In the genomic region with DNA sequence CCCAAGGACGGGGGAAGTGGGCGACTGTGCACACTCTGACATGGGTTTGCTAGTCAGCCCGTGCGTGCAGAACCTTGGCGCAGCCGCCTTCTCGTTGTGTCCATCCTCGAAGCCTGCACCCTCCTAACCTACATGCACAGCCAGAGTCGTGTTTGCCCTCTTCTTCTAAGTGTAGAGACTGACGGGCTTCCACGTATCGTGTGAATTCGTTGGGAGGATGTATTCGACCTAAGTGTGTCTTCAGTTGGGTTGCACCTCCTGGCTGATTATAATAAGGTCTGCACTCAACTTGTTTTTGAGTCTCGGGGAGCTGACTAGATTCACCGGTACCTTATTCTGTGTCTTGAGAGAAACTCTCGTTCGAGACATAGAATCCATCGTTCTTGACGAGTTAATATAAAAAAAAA, we compare ENCODE assay signal across 8 mouse cellular contexts. TPM values are rescaled to one million over a fixed set of nuclear protein-coding genes. Genes with fewer than 3 reads are reported as not detected.
DNase-seq lines count a peak whose midpoint lies in the region; ATAC-seq and TF ChIP-seq lines count a peak whose summit lies in the region.

No protein-coding gene starts in this region.

- no peak for ATAC-seq in embryonic facial prominence, embryonic 13.5 days (ENCODE audit: insufficient number of reproducible peaks, insufficient read depth, low FRiP score, low TSS enrichment, low read depth)
- no peak; the same call in 1 of the 2 replicates for ATAC-seq in intestine, postnatal 0 days
- peak; percentile 73; the same call in 1 of the 2 replicates for ATAC-seq in neural tube, embryonic 13.5 days (ENCODE audit: low read depth)

- no peaks in the 10 kb centered on the region for H3K9me3 ChIP-seq in embryonic facial prominence, embryonic 13.5 days
- H3K9me3 ChIP-seq in intestine, postnatal 0 days (ENCODE audit: control insufficient read depth) = no peaks in the 10 kb centered on the region
- no peaks in the 10 kb centered on the region for H3K9me3 ChIP-seq in neural tube, embryonic 13.5 days

- H3K9ac ChIP-seq in embryonic facial prominence, embryonic 13.5 days = peak overlapping the region; percentile 98
- H3K9ac ChIP-seq in intestine, postnatal 0 days (ENCODE audit: low read depth, low read length) = peak overlapping the region; percentile 67
- H3K9ac ChIP-seq in neural tube, embryonic 13.5 days = peak overlapping the region; percentile 98

- no peak for DNase-seq in lung, adult 2 months
- DNase-seq in lung, adult 18-20 months = no peak
- no peak for DNase-seq in thymus, postnatal 36 days
- no peak for DNase-seq in spleen, adult 18-20 months
- no peak for DNase-seq in spleen, adult 12 weeks (ENCODE audit: low spot score)

- peak overlapping the region; percentile 80 for H3K4me2 ChIP-seq in embryonic facial prominence, embryonic 13.5 days
- peak overlapping the region; percentile 67 for H3K4me2 ChIP-seq in intestine, postnatal 0 days (replicated peaks; ENCODE audit: low read depth)
- peak overlapping the region; percentile 74 for H3K4me2 ChIP-seq in neural tube, embryonic 13.5 days

- WGBS in lung, adult 2 months = 2% methylated on average over 20 of the region's 20 CpGs
- WGBS in embryonic facial prominence, embryonic 13.5 days = 11% methylated on average over 20 of the region's 20 CpGs
- 4% methylated on average over 20 of the region's 20 CpGs for WGBS in intestine, postnatal 0 days
- 10% methylated on average over 20 of the region's 20 CpGs for WGBS in neural tube, embryonic 13.5 days

- no peaks in the 10 kb centered on the region for H3K36me3 ChIP-seq in embryonic facial prominence, embryonic 13.5 days
- H3K36me3 ChIP-seq in intestine, postnatal 0 days (ENCODE audit: control insufficient read depth, insufficient read depth) = no peaks in the 10 kb centered on the region
- H3K36me3 ChIP-seq in neural tube, embryonic 13.5 days = no peaks in the 10 kb centered on the region

- H3K27me3 ChIP-seq in embryonic facial prominence, embryonic 13.5 days = no peaks in the 10 kb centered on the region
- H3K27me3 ChIP-seq in intestine, postnatal 0 days (replicated peaks; ENCODE audit: control insufficient read depth, insufficient read depth, low read length) = no peaks in the 10 kb centered on the region
- no peaks in the 10 kb centered on the region for H3K27me3 ChIP-seq in neural tube, embryonic 13.5 days

- no peak for TF ChIP-seq POLR2A in lung, adult 2 months (IDR thresholded peaks at IDR 0.05; ENCODE audit: borderline replicate concordance, extremely low read depth, low read depth, low read length)

- no peak for TF ChIP-seq CTCF in lung, adult 2 months (IDR thresholded peaks at IDR 0.05; ENCODE audit: insufficient read depth, low read length)
- no peak for TF ChIP-seq CTCF in intestine, postnatal 0 days (IDR thresholded peaks at IDR 0.05; ENCODE audit: low read depth)

- peaks cover 18% of the 10 kb centered on the region for H3K4me1 ChIP-seq in lung, adult 2 months (ENCODE audit: control insufficient read depth, insufficient read depth, low read length)
- peaks cover 29% of the 10 kb centered on the region for H3K4me1 ChIP-seq in embryonic facial prominence, embryonic 13.5 days
- H3K4me1 ChIP-seq in intestine, postnatal 0 days (replicated peaks; ENCODE audit: control insufficient read depth, insufficient read depth, low read length) = peaks cover 18% of the 10 kb centered on the region
- H3K4me1 ChIP-seq in neural tube, embryonic 13.5 days (replicated peaks) = peaks cover 36% of the 10 kb centered on the region

- peak overlapping the region; percentile 99 for H3K27ac ChIP-seq in embryonic facial prominence, embryonic 13.5 days
- peak overlapping the region; percentile 83 for H3K27ac ChIP-seq in intestine, postnatal 0 days (ENCODE audit: low read depth, low read length)
- peak overlapping the region; percentile 99 for H3K27ac ChIP-seq in neural tube, embryonic 13.5 days (replicated peaks)

- H3K4me3 ChIP-seq in lung, adult 2 months (replicated peaks; ENCODE audit: extremely low read depth, low read depth, low read length) = peak overlapping the region; percentile 98
- peak overlapping the region; percentile 70 for H3K4me3 ChIP-seq in embryonic facial prominence, embryonic 13.5 days
- peak overlapping the region; percentile 47 for H3K4me3 ChIP-seq in intestine, postnatal 0 days (ENCODE audit: low read depth, low read length)
- peak overlapping the region; percentile 66 for H3K4me3 ChIP-seq in neural tube, embryonic 13.5 days

RNA-seq across cellular contexts. Expression of gene Ptma, which starts 38.6 kb away (rescaled TPM):
- 751 and 980 TPM in 2 replicates for polyA plus RNA-seq in lung, adult 2 months (2012; rRNA removed)
- 3,278 and 3,456 TPM in 2 replicates for polyA plus RNA-seq in embryonic facial prominence, embryonic 13.5 days (2015; fragmentation: Nextera tagmentation; extraction: Ambion mirVana)
- polyA plus RNA-seq in intestine, postnatal 0 days (2015; fragmentation: Nextera tagmentation; extraction: Ambion mirVana) = 1,008 and 1,098 TPM in 2 replicates
- 2,347 and 2,536 TPM in 2 replicates for polyA plus RNA-seq in neural tube, embryonic 13.5 days (2015; fragmentation: Nextera tagmentation; extraction: Ambion mirVana)

Comparison
In these comparisons a context has a peak if more than half of its experiments do, and no peak if none do; other contexts are left out.
1. H3K4me3 ChIP-seq: peak in every context shown above with its lines; median percentile 98 in lung, adult 2 months; 70 in embryonic facial prominence, embryonic 13.5 days; 66 in neural tube, embryonic 13.5 days; 47 in intestine, postnatal 0 days.